Mouse (Mus musculus): ENCODE data around the gene Nr2f6. TPM values are rescaled to one million over a fixed set of nuclear protein-coding genes. Genes with fewer than 3 reads are reported as not detected.

The Nr2f6 gene
- total and polyA plus RNA-seq, 3 experiments = 11.8 to 25.2 (median 14.2) TPM

DNA sequence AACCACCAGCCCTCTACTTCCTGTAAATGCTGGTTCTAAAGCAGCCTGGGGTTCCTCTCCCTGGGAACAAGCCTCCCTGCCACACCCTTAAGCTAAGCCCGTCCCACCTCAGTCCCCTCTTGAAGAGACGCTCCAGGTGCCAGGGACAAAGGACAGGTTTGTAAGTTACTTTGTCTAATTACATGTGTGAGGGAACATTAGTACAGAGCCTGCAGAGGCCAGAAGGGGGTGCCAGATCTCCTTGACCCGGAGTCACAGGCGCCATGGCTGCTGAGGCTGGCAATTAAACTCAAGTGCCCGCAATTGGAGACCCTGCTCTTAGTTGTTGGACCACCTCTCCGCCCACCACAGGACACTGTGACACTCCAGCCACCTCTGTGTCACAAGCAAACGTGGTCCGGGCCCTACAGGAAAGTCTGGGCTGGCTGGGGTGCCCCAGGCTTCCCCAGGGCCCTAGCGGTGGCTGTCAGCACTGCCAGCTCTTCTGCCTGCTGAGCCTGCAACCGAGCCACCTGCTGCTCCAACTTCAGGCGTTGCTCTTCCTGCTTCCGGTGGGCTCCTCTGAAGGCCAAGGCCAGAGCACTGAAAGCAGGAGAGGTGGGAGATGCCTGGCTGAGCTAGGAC lies 3.6 kb upstream of the Nr2f6 start:
- dilution Hi-C loops (cut with MboI; ENCODE audit: extremely low pct_ligation_motif_present, extremely low pct_unique_long_range_greater_than_20kb, low sequenced_read_pairs) (no loop called here), in situ Hi-C loops (cut with MboI; ENCODE audit: low pct_ligation_motif_present, low pct_unique_long_range_greater_than_20kb, low sequenced_read_pairs) (no loop called here)
- H3K27me3 ChIP-seq (replicated peaks) = no peaks in the 10 kb centered on the region
- no peak overlapping the region for H3K4me3 ChIP-seq (replicated peaks in 1 of 3; ENCODE audit: low read depth in 2 of 3, low read length in 2 of 3, poor library complexity in 1 of 3)
- H3K79me2 ChIP-seq (replicated peaks; ENCODE audit: control insufficient read depth, extremely low read depth, insufficient read depth, poor library complexity, severe bottlenecking) = no peaks in the 10 kb centered on the region
- H3K9me3 ChIP-seq (replicated peaks; ENCODE audit: low read length) = no peaks in the 10 kb centered on the region
- H3K36me3 ChIP-seq (replicated peaks in 1 of 2; ENCODE audit: control insufficient read depth in 1 of 2, insufficient read depth in 1 of 2, low read length in 1 of 2) = no peaks in the 10 kb centered on the region
- TF ChIP-seq CTCF (conservative IDR thresholded peaks at IDR 0.05 in 1 of 2, IDR thresholded peaks at IDR 0.05 in 1 of 2; ENCODE audit: low read depth in 2 of 2, low read length in 2 of 2) (peak in 1 of 2 experiments; percentile 44; a peak in 2 of 4 replicates), E2F4 (IDR thresholded peaks at IDR 0.05; ENCODE audit: insufficient replicate concordance, low read depth, low read length) (no peak), ZMIZ1 (IDR thresholded peaks at IDR 0.05; ENCODE audit: low read depth, low read length) (no peak), MAZ (IDR thresholded peaks at IDR 0.05; ENCODE audit: low read depth, low read length) (no peak), TBP (conservative IDR thresholded peaks at IDR 0.05; ENCODE audit: low read depth, low read length) (no peak), KAT2A (IDR thresholded peaks at IDR 0.05; ENCODE audit: insufficient replicate concordance, low read length) (no peak), NELFE (IDR thresholded peaks at IDR 0.05; ENCODE audit: low read depth, low read length) (no peak), ZC3H11A (IDR thresholded peaks at IDR 0.05; ENCODE audit: low read depth, low read length) (no peak), RAD21 (IDR thresholded peaks at IDR 0.05; ENCODE audit: low read depth, low read length) (peak; percentile 18), SIN3A (IDR thresholded peaks at IDR 0.05; ENCODE audit: low read length) (no peak), EP300 (IDR thresholded peaks at IDR 0.05; ENCODE audit: low read length) (no peak), RCOR1 (conservative IDR thresholded peaks at IDR 0.05; ENCODE audit: low read depth, low read length) (no peak), CHD1 (IDR thresholded peaks at IDR 0.05; ENCODE audit: low read depth, low read length) (no peak), BHLHE40 (IDR thresholded peaks at IDR 0.05; ENCODE audit: low read depth, low read length) (no peak)
- no peak overlapping the region for H3K27ac ChIP-seq (ENCODE audit: insufficient read depth, low read depth)
- no peak overlapping the region for H3K9ac ChIP-seq (ENCODE audit: insufficient read depth, low read depth)
- DNase-seq (ENCODE audit: extremely low read depth) = no peak
- no peak overlapping the region for H3K4me2 ChIP-seq (ENCODE audit: insufficient read depth, low read depth, poor library complexity, severe bottlenecking)
- H3K4me1 ChIP-seq (ENCODE audit: control insufficient read depth in 1 of 2, insufficient read depth in 2 of 2) = peaks cover 5 to 26% of the 10 kb centered on the region in 2 experiments

DNA sequence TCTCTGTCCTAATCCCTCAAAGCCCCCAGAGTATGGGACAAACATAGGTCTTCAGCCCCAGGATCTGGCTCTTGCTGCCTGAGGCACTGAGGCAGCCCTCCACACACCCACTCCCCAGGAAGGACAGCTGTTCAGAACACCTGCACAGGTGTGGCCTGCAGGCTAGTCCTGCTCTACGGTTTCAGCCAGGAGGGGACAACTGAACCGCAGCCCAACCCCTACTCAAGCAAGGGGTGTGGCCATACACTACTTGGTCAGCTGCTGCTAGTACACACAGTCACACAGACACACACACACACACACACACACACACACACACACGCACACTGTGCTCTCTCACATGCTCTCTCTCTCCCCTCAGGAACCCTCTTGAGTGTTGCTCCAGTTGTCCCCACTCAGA lies 2.1 kb upstream of the Nr2f6 start:
- H3K4me1 ChIP-seq (ENCODE audit: control insufficient read depth in 1 of 2, insufficient read depth in 2 of 2) = peaks cover 15 to 41% of the 10 kb centered on the region in 2 experiments
- H3K4me3 ChIP-seq (replicated peaks in 1 of 3; ENCODE audit: low read depth in 2 of 3, low read length in 2 of 3, poor library complexity in 1 of 3) = no peak overlapping the region
- no peak for DNase-seq (ENCODE audit: extremely low read depth)
- no peak overlapping the region for H3K27ac ChIP-seq (ENCODE audit: insufficient read depth, low read depth)
- H3K4me2 ChIP-seq (ENCODE audit: insufficient read depth, low read depth, poor library complexity, severe bottlenecking) = no peak overlapping the region
- dilution Hi-C loops (cut with MboI; ENCODE audit: extremely low pct_ligation_motif_present, extremely low pct_unique_long_range_greater_than_20kb, low sequenced_read_pairs) (no loop called here), in situ Hi-C loops (cut with MboI; ENCODE audit: low pct_ligation_motif_present, low pct_unique_long_range_greater_than_20kb, low sequenced_read_pairs) (no loop called here)
- H3K27me3 ChIP-seq (replicated peaks) = no peaks in the 10 kb centered on the region
- no peaks in the 10 kb centered on the region for H3K36me3 ChIP-seq (replicated peaks in 1 of 2; ENCODE audit: control insufficient read depth in 1 of 2, insufficient read depth in 1 of 2, low read length in 1 of 2)
- TF ChIP-seq SIN3A (IDR thresholded peaks at IDR 0.05; ENCODE audit: low read length) = no peak
- TF ChIP-seq MYC (IDR thresholded peaks at IDR 0.05; ENCODE audit: low read depth, low read length) = no peak
- TF ChIP-seq ZMIZ1 (IDR thresholded peaks at IDR 0.05; ENCODE audit: low read depth, low read length) = no peak
- no peak for TF ChIP-seq ETS1 (conservative IDR thresholded peaks at IDR 0.05; ENCODE audit: low read depth, low read length)
- no peak for TF ChIP-seq JUND (conservative IDR thresholded peaks at IDR 0.05; ENCODE audit: low read depth, low read length)
- TF ChIP-seq POLR2A (IDR thresholded peaks at IDR 0.05; ENCODE audit: low read depth, low read length) = no peak
- no peak for TF ChIP-seq RCOR1 (conservative IDR thresholded peaks at IDR 0.05; ENCODE audit: low read depth, low read length)
- no peak for TF ChIP-seq ZKSCAN1 (IDR thresholded peaks at IDR 0.05; ENCODE audit: borderline replicate concordance, low read depth, low read length)
- TF ChIP-seq TBP (conservative IDR thresholded peaks at IDR 0.05; ENCODE audit: low read depth, low read length) = no peak
- no peak for TF ChIP-seq ELF1 (IDR thresholded peaks at IDR 0.05; ENCODE audit: low read depth, low read length)
- TF ChIP-seq USF2 (conservative IDR thresholded peaks at IDR 0.05; ENCODE audit: low read depth, low read length) = no peak
- no peak for TF ChIP-seq RAD21 (IDR thresholded peaks at IDR 0.05; ENCODE audit: low read depth, low read length)
- H3K9ac ChIP-seq (ENCODE audit: insufficient read depth, low read depth) = no peak overlapping the region
- H3K9me3 ChIP-seq (replicated peaks; ENCODE audit: low read length) = no peaks in the 10 kb centered on the region
- H3K79me2 ChIP-seq (replicated peaks; ENCODE audit: control insufficient read depth, extremely low read depth, insufficient read depth, poor library complexity, severe bottlenecking) = no peaks in the 10 kb centered on the region
